In the genomic region with DNA sequence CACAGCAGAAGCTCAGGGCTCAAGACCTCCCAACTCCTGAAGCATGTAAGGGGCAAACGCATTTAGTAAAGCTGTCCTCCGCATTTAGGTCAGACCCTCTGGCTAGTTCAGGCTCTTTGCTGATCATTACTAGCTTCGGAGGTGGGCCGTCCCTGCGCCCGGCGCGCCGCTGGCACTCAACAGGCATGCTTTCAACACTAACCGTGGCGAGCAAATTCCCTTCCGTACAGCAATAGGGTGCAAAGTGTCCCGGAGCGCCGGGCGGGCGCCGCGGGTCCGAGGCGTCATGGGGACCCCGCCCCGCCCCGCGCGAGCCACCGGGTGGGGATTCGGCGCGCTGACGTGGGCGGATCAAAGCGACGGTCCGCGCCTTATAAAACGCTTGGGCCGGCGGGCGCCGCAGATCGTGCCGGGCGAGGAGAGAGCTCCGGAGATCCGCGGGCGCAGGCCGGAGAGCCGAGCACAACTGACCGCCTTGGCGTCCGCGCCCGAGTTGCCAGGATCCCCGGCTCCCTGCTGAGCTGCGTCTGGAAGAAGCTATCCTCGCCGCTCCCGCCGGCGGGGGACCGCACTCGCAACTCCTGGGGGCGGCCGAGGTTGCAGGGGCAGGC, we compare ENCODE assay signal across 8 mouse cellular contexts. TPM values are rescaled to one million over a fixed set of nuclear protein-coding genes. Genes with fewer than 3 reads are reported as not detected.
DNase-seq lines count a peak whose midpoint lies in the region; ATAC-seq and TF ChIP-seq lines count a peak whose summit lies in the region.

Gene Wnt11, plus strand, starts transcription at position 402 of the 611 bp plus-strand sequence.

- ATAC-seq in embryonic facial prominence, embryonic 12.5 days (ENCODE audit: insufficient number of reproducible peaks, insufficient read depth, low FRiP score, low TSS enrichment), result no peak
- ATAC-seq in heart, embryonic 16.5 days (replicated peaks; ENCODE audit: extremely low read depth, insufficient read depth, low FRiP score), result 0 out of 2 replicates have a peak, but pooled peaks have one; percentile 8
- no peak for ATAC-seq in limb, embryonic 12.5 days (ENCODE audit: insufficient number of reproducible peaks, insufficient read depth, low FRiP score, low TSS enrichment, low read depth)

- peak within 1 kb of the TSS; percentile 97 for H3K4me2 ChIP-seq in embryonic facial prominence, embryonic 12.5 days (replicated peaks)
- H3K4me2 ChIP-seq in heart, embryonic 16.5 days (ENCODE audit: low read depth, low read length), result peak within 1 kb of the TSS; percentile 98
- peak within 1 kb of the TSS; percentile 96 for H3K4me2 ChIP-seq in limb, embryonic 12.5 days

- peak within 1 kb of the TSS; percentile 7 for H3K4me3 ChIP-seq in thymus, adult 2 months (ENCODE audit: control insufficient read depth, insufficient read depth, low read length)
- H3K4me3 ChIP-seq in embryonic facial prominence, embryonic 12.5 days, result peak within 1 kb of the TSS; percentile 58
- H3K4me3 ChIP-seq in heart, embryonic 16.5 days (ENCODE audit: low read length), result peak within 1 kb of the TSS; percentile 69
- H3K4me3 ChIP-seq in limb, embryonic 12.5 days (replicated peaks), result peak within 1 kb of the TSS; percentile 71

- WGBS in thymus, adult 2 months, result 1% methylated on average over 63 of the region's 66 CpGs
- under 1% methylated on average over 66 of the region's 66 CpGs for WGBS in embryonic facial prominence, embryonic 12.5 days
- WGBS in heart, embryonic 16.5 days, result under 1% methylated on average over 65 of the region's 66 CpGs
- WGBS in limb, embryonic 12.5 days, result under 1% methylated on average over 66 of the region's 66 CpGs

- no peaks in the 10 kb centered on the region for H3K36me3 ChIP-seq in thymus, adult 2 months (ENCODE audit: control insufficient read depth, insufficient read depth, low read length)
- H3K36me3 ChIP-seq in embryonic facial prominence, embryonic 12.5 days, result no peaks in the 10 kb centered on the region
- no peaks in the 10 kb centered on the region for H3K36me3 ChIP-seq in heart, embryonic 16.5 days (ENCODE audit: control insufficient read depth, insufficient read depth)
- H3K36me3 ChIP-seq in limb, embryonic 12.5 days, result no peaks in the 10 kb centered on the region

- no peak for DNase-seq in thymus, adult 2 months
- no peak for DNase-seq in thymus, postnatal 14 days
- DNase-seq in naive thymus-derived CD4-positive, alpha-beta T cell, adult 2 months (ENCODE audit: low read depth), result peak; percentile 25
- no peak for DNase-seq in layer of hippocampus, postnatal 36 days
- no peak for DNase-seq in thymus, postnatal 0 days (ENCODE audit: low spot score)

- peak within 1 kb of the TSS; percentile 70 for H3K9ac ChIP-seq in embryonic facial prominence, embryonic 12.5 days
- peak within 1 kb of the TSS; percentile 75 for H3K9ac ChIP-seq in heart, embryonic 16.5 days (ENCODE audit: low read length)
- H3K9ac ChIP-seq in limb, embryonic 12.5 days (replicated peaks), result peak within 1 kb of the TSS; percentile 81

- H3K4me1 ChIP-seq in thymus, adult 2 months (replicated peaks; ENCODE audit: control insufficient read depth, insufficient read depth, low read length), result peaks cover 19% of the 10 kb centered on the region; the same call in 1 of the 2 replicates
- H3K4me1 ChIP-seq in embryonic facial prominence, embryonic 12.5 days, result peaks cover 42% of the 10 kb centered on the region
- H3K4me1 ChIP-seq in heart, embryonic 16.5 days (ENCODE audit: control insufficient read depth, insufficient read depth, low read length), result peaks cover 32% of the 10 kb centered on the region
- H3K4me1 ChIP-seq in limb, embryonic 12.5 days (replicated peaks), result peaks cover 46% of the 10 kb centered on the region

- H3K27me3 ChIP-seq in thymus, adult 2 months (ENCODE audit: control insufficient read depth, insufficient read depth, low read length), result peaks cover 42% of the 10 kb centered on the region
- peaks cover 83% of the 10 kb centered on the region for H3K27me3 ChIP-seq in embryonic facial prominence, embryonic 12.5 days
- H3K27me3 ChIP-seq in heart, embryonic 16.5 days (ENCODE audit: control insufficient read depth, insufficient read depth, low read length), result peaks cover 42% of the 10 kb centered on the region
- H3K27me3 ChIP-seq in limb, embryonic 12.5 days, result peaks cover 97% of the 10 kb centered on the region

- H3K27ac ChIP-seq in thymus, adult 2 months (ENCODE audit: control insufficient read depth, insufficient read depth, low read length), result no peak within 1 kb of the TSS
- 0 out of 2 replicates have a peak within 1 kb of the TSS, but pooled peaks have one; percentile 6 for H3K27ac ChIP-seq in embryonic facial prominence, embryonic 12.5 days
- H3K27ac ChIP-seq in heart, embryonic 16.5 days (ENCODE audit: low read length), result no peak within 1 kb of the TSS
- peak within 1 kb of the TSS; percentile 81 for H3K27ac ChIP-seq in limb, embryonic 12.5 days

- H3K9me3 ChIP-seq in embryonic facial prominence, embryonic 12.5 days, result no peaks in the 10 kb centered on the region
- H3K9me3 ChIP-seq in heart, embryonic 16.5 days (replicated peaks; ENCODE audit: control insufficient read depth, low read length), result no peaks in the 10 kb centered on the region
- no peaks in the 10 kb centered on the region for H3K9me3 ChIP-seq in limb, embryonic 12.5 days

- TF ChIP-seq POLR2A in thymus, adult 2 months (IDR thresholded peaks at IDR 0.05; ENCODE audit: control insufficient read depth, extremely low read depth, insufficient read depth, low read length, poor library complexity), result no peak

- TF ChIP-seq CTCF in thymus, adult 2 months (IDR thresholded peaks at IDR 0.05; ENCODE audit: borderline replicate concordance, control insufficient read depth, extremely low read depth, insufficient read depth, low read length, poor library complexity), result no peak

RNA-seq across cellular contexts. Expression of gene Wnt11, which starts in this region (rescaled TPM):
- polyA plus RNA-seq in thymus, adult 2 months (2012; rRNA removed), result 7.0 and 9.2 TPM in 2 replicates
- polyA plus RNA-seq in embryonic facial prominence, embryonic 12.5 days (2016; fragmentation: Nextera tagmentation; extraction: Ambion mirVana), result 24.3 and 25.7 TPM in 2 replicates
- polyA plus RNA-seq in heart, embryonic 16.5 days (2015; fragmentation: Nextera tagmentation; extraction: Ambion mirVana), result 7.8 and 9.8 TPM in 2 replicates
- 44.4 and 67.0 TPM in 2 replicates for polyA plus RNA-seq in limb, embryonic 12.5 days (2016; fragmentation: Nextera tagmentation; extraction: Ambion mirVana)
- 1 to 10 TPM; 1.6 to 2.0 TPM for total RNA-seq in layer of hippocampus, postnatal 36 days (2021)
- polyA plus RNA-seq in thymus, postnatal 0 days (2015; fragmentation: Nextera tagmentation; extraction: Ambion mirVana), result 0.49 and 1.0 TPM in 2 replicates

Comparison
In these comparisons a context has a peak if more than half of its experiments do, and no peak if none do; other contexts are left out.
1. H3K27ac ChIP-seq: peak in embryonic facial prominence, embryonic 12.5 days (single experiment) and limb, embryonic 12.5 days (single experiment); none in thymus, adult 2 months (single experiment) and heart, embryonic 16.5 days (single experiment).
2. H3K4me3 ChIP-seq: peak in every context shown above with its lines; median percentile 71 in limb, embryonic 12.5 days; 69 in heart, embryonic 16.5 days; 58 in embryonic facial prominence, embryonic 12.5 days; 7 in thymus, adult 2 months.
3. Peak in every context shown above with its lines, with median percentiles within 50 percentile points of each other: H3K4me2 ChIP-seq and H3K9ac ChIP-seq.